Mouse (Mus musculus) CH12.LX (cell line): ENCODE results near the gene Gm9733. TPM values are rescaled to one million over a fixed set of nuclear protein-coding genes. Genes with fewer than 3 reads are reported as not detected.
A peak's percentile ranks its signal among the peaks of the same experiment; 100 is the strongest.

Experiments used
- DNase-seq: peaks from one replicate; pipeline ENCODE4 v3.0.0-alpha.2; 2013; ENCODE audit errors: extremely low read depth
- H3K27ac ChIP-seq: 2 replicates; pipeline ENCODE4 v1.5.1; 2012; ENCODE audit warnings: low read depth, mild to moderate bottlenecking, control low read depth, moderate library complexity; ENCODE audit not compliant: insufficient read depth
- H3K27me3 ChIP-seq: replicated peaks from 2 replicates; pipeline ENCODE3; 2012; ENCODE audit warnings: inconsistent platforms
- H3K36me3 ChIP-seq, 2 experiments: replicated peaks in 1 of 2; 2 replicates each; pipeline versions ENCODE3 to v1.6.1; 2012; ENCODE audit warnings: inconsistent platforms in 1 of 2, low read length in 1 of 2, mild to moderate bottlenecking in 1 of 2, mixed read lengths in 1 of 2, moderate library complexity in 1 of 2; ENCODE audit not compliant: control insufficient read depth in 1 of 2, insufficient read depth in 1 of 2
- H3K4me1 ChIP-seq, 2 experiments: 2 replicates each; pipeline ENCODE4 v1.6.1; 2012; ENCODE audit warnings: inconsistent platforms in 1 of 2, moderate library complexity in 1 of 2; ENCODE audit not compliant: insufficient read depth in 2 of 2, control insufficient read depth in 1 of 2
- H3K4me2 ChIP-seq: 2 replicates; pipeline ENCODE4 v1.6.1; 2012; ENCODE audit warnings: low read depth, mild to moderate bottlenecking, control low read depth; ENCODE audit not compliant: poor library complexity, insufficient read depth, severe bottlenecking
- H3K4me3 ChIP-seq, 3 experiments: fragments of 150-350 bp in 1 of 3; sonication (generic) in 1 of 3; replicated peaks in 1 of 3; 2 replicates each; pipeline versions ENCODE3 to v1.5.1; 2011 to 2012; ENCODE audit warnings: low read depth in 2 of 3, low read length in 2 of 3, mild to moderate bottlenecking in 2 of 3, moderate library complexity in 2 of 3, control low read depth in 1 of 3, improper control_type of control experiment in 1 of 3, inconsistent platforms in 1 of 3, mixed read lengths in 1 of 3; ENCODE audit not compliant: poor library complexity in 1 of 3
- H3K79me2 ChIP-seq: replicated peaks from 2 replicates; pipeline ENCODE4 v1.6.1; 2012; ENCODE audit warnings: mild to moderate bottlenecking, moderate library complexity; ENCODE audit not compliant: control insufficient read depth, poor library complexity, insufficient read depth, severe bottlenecking; ENCODE audit errors: extremely low read depth
- H3K9ac ChIP-seq: 2 replicates; pipeline ENCODE4 v1.6.1; 2012; ENCODE audit warnings: low read depth, mild to moderate bottlenecking, control low read depth, moderate library complexity; ENCODE audit not compliant: insufficient read depth
- H3K9me3 ChIP-seq: replicated peaks from 2 replicates; pipeline ENCODE3; 2012; ENCODE audit warnings: low read length, inconsistent platforms, mixed read lengths
- CTCF ChIP-seq, 2 experiments: IDR thresholded peaks in 1 of 2; conservative IDR thresholded peaks in 1 of 2; 2 replicates each; pipeline ENCODE4 v1.5.1; 2011 to 2012; ENCODE audit warnings: low read depth in 2 of 2, low read length in 2 of 2, improper control_type of control experiment in 1 of 2, inconsistent platforms in 1 of 2, mild to moderate bottlenecking in 1 of 2, moderate library complexity in 1 of 2
- EP300 ChIP-seq: IDR thresholded peaks from 2 replicates; pipeline ENCODE4 v1.6.1; 2011; ENCODE audit warnings: low read length, improper control_type of control experiment
- ETS1 ChIP-seq: conservative IDR thresholded peaks from 2 replicates; pipeline ENCODE4 v1.6.1; 2012; ENCODE audit warnings: low read depth, mild to moderate bottlenecking, inconsistent platforms, low read length, improper control_type of control experiment, moderate library complexity
- IRF4 ChIP-seq: IDR thresholded peaks from 2 replicates; pipeline ENCODE4 v1.6.1; 2014; ENCODE audit warnings: low read depth, mild to moderate bottlenecking, inconsistent platforms, low read length, improper control_type of control experiment
- MAX ChIP-seq: IDR thresholded peaks from 2 replicates; pipeline ENCODE4 v1.6.1; 2011; ENCODE audit warnings: low read length, improper control_type of control experiment
- NRF1 ChIP-seq: IDR thresholded peaks from 2 replicates; pipeline ENCODE4 v1.6.1; 2014; ENCODE audit warnings: low read depth, mild to moderate bottlenecking, inconsistent platforms, low read length, improper control_type of control experiment, moderate library complexity
- POLR2A ChIP-seq: IDR thresholded peaks from 2 replicates; pipeline ENCODE4 v1.6.1; 2011; ENCODE audit warnings: low read depth, mild to moderate bottlenecking, improper control_type of control experiment, low read length
- RAD21 ChIP-seq: IDR thresholded peaks from 2 replicates; pipeline ENCODE4 v1.6.1; 2011; ENCODE audit warnings: low read depth, mild to moderate bottlenecking, low read length, improper control_type of control experiment, moderate library complexity
- SMC3 ChIP-seq: IDR thresholded peaks from 2 replicates; pipeline ENCODE4 v1.6.1; 2011; ENCODE audit warnings: low read depth, low read length, improper control_type of control experiment
- TBP ChIP-seq: conservative IDR thresholded peaks from 2 replicates; pipeline ENCODE4 v1.6.1; 2011; ENCODE audit warnings: low read depth, low read length, improper control_type of control experiment
- USF1 ChIP-seq: IDR thresholded peaks from 2 replicates; pipeline ENCODE4 v1.6.1; 2014; ENCODE audit warnings: low read depth, mild to moderate bottlenecking, inconsistent platforms, low read length, improper control_type of control experiment
- ZKSCAN1 ChIP-seq: IDR thresholded peaks from 2 replicates; pipeline ENCODE4 v1.6.1; 2012; ENCODE audit warnings: low read depth, inconsistent platforms, low read length, improper control_type of control experiment, borderline replicate concordance
- dilution Hi-C: fragments of 300-500 bp; cut with MboI; formaldehyde crosslinking; loops from 2 replicates; pipeline ENCODE4 v1.14.3; 2020; ENCODE audit warnings: low sequenced_read_pairs; ENCODE audit not compliant: extremely low pct_unique_long_range_greater_than_20kb, extremely low pct_ligation_motif_present
- in situ Hi-C: fragments of 300-500 bp; cut with MboI; formaldehyde crosslinking; loops from 3 replicates; pipeline ENCODE4 v1.14.3; 2019; ENCODE audit warnings: low sequenced_read_pairs, low pct_ligation_motif_present, low pct_unique_long_range_greater_than_20kb, mixed read lengths
- polyA plus RNA-seq: library from polyadenylated mRNA; unstranded; fragments of >175 nt; gene quantifications from 2 replicates; pipeline ENCODE4 v1.2.1, GENCODE M21; 2012; ENCODE audit warnings: low read depth; ENCODE audit not compliant: insufficient read length
- total RNA-seq, 2 experiments: library from RNA; depleted of rRNA; stranded (reverse); fragments of 300-350 nt in 1 of 2; fragments of >200 nt in 1 of 2; gene quantifications; 2 replicates each; pipeline ENCODE4 v1.2.3; 2012 to 2014

The Gm9733 gene
- total and polyA plus RNA-seq, 3 experiments: not detected

GRCm38 (mm10) chr3:15264450-15264849 is 67.7 kb downstream of the Gm9733 start:
- no peak overlapping the region for H3K9ac ChIP-seq
- dilution Hi-C loops: no loop called here
- TF ChIP-seq EP300 (no peak), SMC3 (peak; percentile 81), ETS1 (no peak), NRF1 (no peak), CTCF (conservative IDR thresholded peaks at IDR 0.05 in 1 of 2, IDR thresholded peaks at IDR 0.05 in 1 of 2; ENCODE audit: low read depth in 2 of 2, low read length in 2 of 2) (peak; percentile 59 to 83), RAD21 (peak; percentile 97)
- no peaks in the 10 kb centered on the region for H3K9me3 ChIP-seq
- H3K4me1 ChIP-seq: no peaks in the 10 kb centered on the region
- H3K27ac ChIP-seq: no peak overlapping the region
- H3K4me2 ChIP-seq: no peak overlapping the region
- H3K36me3 ChIP-seq: no peaks in the 10 kb centered on the region
- H3K27me3 ChIP-seq: no peaks in the 10 kb centered on the region
- in situ Hi-C loops: loop anchor here (25.0 kb wide), 1 partner anchor 823 kb away; no protein-coding TSS in a partner anchor
- no peaks in the 10 kb centered on the region for H3K79me2 ChIP-seq
- DNase-seq: peak; percentile 72
- H3K4me3 ChIP-seq: no peak overlapping the region

- no peak overlapping the region for H3K27ac ChIP-seq
- H3K4me2 ChIP-seq: no peak overlapping the region
- H3K79me2 ChIP-seq: no peaks in the 10 kb centered on the region
- no peaks in the 10 kb centered on the region for H3K27me3 ChIP-seq
- no peaks in the 10 kb centered on the region for H3K36me3 ChIP-seq
- H3K4me3 ChIP-seq: no peak overlapping the region
- no peak for TF ChIP-seq ZKSCAN1
- no peak for TF ChIP-seq IRF4
- no peak for TF ChIP-seq ETS1
- TF ChIP-seq USF1: no peak
- TF ChIP-seq POLR2A: no peak
- no peak for TF ChIP-seq SMC3
- TF ChIP-seq MAX: no peak
- TF ChIP-seq TBP: no peak
- H3K9me3 ChIP-seq: no peaks in the 10 kb centered on the region
- no peak overlapping the region for H3K9ac ChIP-seq
- H3K4me1 ChIP-seq: no peaks in the 10 kb centered on the region
- dilution Hi-C loops: no loop called here
- in situ Hi-C loops: loop anchor here (25.0 kb wide), 1 partner anchor 832 kb away; no protein-coding TSS in a partner anchor
- DNase-seq: no peak
Measured at GRCm38 (mm10) chr3:15255726-15256125, 76.4 kb downstream of the Gm9733 start.

Other genes starting within 250 kb of the Gm9733 start
- gene Sirpb1a, start 94.2 kb upstream of the Gm9733 start, total RNA-seq (2012; rRNA removed): not detected in 2 replicates
- not detected in 2 replicates for gene Sirpb1a, start 94.2 kb upstream of the Gm9733 start, total RNA-seq (2014; rRNA removed)
- not detected in 2 replicates for gene Sirpb1a, start 94.2 kb upstream of the Gm9733 start, polyA plus RNA-seq
- not detected in 2 replicates for gene Sirpb1b, start 242.8 kb upstream of the Gm9733 start, total RNA-seq (2012; rRNA removed)
- gene Sirpb1b, start 242.8 kb upstream of the Gm9733 start, total RNA-seq (2014; rRNA removed): not detected in 2 replicates
- not detected in 2 replicates for gene Sirpb1b, start 242.8 kb upstream of the Gm9733 start, polyA plus RNA-seq